Mouse (Mus musculus) adrenal gland, postnatal 10 days (tissue): ENCODE data around the gene Csnk1g2. TPM values are rescaled to one million over a fixed set of nuclear protein-coding genes. Genes with fewer than 3 reads are reported as not detected.
"Not testable (repeated sequence)": the region's sequence is repeated elsewhere in the genome, so short reads cannot be mapped to it uniquely, and the experiment has no call there.

Experiments
- DNase-seq: peaks from one replicate; pipeline ENCODE4 v3.0.0; 2021; ENCODE audit warnings: mixed read lengths
- total RNA-seq, 2 experiments: library from RNA; stranded (reverse); gene quantifications; 2 replicates each; pipeline ENCODE4 v1.2.3; 2021

Csnk1g2 gene
- total RNA-seq, 2 experiments from 2014 or later, result 121 to 131 TPM

DNA sequence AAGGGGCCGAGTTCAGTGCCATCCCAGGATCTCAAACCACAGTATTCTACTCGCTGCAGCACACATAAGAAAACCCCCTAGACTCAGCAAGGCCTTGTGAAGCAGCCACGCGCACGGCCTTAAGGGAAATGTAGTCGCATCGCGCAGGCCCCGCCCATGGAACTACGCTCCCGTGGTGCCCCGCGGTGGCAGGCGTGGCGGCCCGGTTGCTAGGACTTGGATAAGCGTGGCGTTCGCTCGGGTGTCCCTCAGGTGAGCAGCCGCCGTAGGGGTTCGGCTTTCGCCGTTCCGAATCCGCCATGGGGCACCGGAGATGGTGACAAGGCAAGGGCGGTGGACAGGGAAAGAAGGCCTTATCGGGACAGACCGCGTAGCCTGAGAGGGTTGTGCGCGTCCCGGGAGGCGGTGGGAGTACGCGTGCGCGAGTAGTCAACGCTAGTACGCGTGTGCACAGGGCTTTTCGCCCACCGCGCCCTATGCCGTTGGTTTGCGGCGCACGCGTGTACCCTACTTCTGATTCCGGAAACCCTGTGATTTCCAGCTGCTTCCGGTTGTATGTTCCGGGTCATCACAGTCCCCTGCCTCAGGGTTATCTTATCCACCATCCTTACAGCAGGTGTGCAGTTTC lies 19.8 kb upstream of the Csnk1g2 start, which contains the start of the genes Scamp4 and Adat3:
Scamp4 (plus strand) TSS at position 175 of the 628 bp plus-strand sequence.
Adat3 (plus strand) TSS at position 183 of the 628 bp plus-strand sequence.
- DNase-seq, result peak; percentile 96

DNA sequence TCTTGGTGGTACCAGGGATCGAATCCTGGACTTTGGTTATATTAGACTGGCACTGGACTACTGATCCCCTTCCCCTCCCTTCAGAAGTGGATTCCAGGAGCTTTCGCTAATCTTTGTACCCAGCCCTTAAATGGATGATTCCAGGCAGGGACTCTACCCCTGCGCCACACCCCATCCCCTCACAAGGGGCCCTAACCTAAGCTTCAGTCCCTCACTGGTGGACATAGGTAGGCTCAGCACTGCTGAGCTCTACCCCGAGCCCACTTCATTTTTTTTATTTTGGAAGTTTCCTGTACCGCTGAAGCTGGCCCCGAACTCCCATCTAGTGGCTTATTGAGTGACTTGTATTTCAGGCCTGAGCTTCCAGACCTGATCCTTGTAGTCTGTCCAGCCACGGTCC lies 19.3 kb upstream of the Csnk1g2 start:
- DNase-seq, result no peak

DNA sequence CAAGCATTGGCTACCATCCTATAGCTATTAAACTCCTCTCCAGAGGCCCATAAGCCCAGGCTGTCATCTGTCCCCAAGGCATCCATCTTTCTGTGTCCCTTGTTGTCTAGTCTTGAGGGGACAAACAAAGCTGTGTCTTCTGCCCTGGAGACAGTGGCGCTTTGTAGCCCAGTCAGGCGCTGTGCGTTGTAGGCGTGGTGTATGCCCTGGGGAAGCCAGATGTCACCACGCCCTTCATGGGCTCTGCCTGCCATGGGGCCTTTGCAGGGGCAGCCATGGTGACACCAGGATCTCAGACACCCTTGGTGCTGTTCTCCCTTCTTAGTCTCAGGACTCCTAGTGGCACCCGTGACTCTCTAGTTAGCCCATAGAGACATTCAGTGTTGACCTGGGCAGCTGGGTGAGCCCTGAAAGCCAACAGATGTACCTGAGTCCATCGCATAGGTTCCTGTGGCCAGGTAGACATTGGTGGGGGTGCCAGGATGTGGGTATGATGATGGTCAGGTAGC lies 18.6 kb upstream of the Csnk1g2 start:
- DNase-seq, result no peak

DNA sequence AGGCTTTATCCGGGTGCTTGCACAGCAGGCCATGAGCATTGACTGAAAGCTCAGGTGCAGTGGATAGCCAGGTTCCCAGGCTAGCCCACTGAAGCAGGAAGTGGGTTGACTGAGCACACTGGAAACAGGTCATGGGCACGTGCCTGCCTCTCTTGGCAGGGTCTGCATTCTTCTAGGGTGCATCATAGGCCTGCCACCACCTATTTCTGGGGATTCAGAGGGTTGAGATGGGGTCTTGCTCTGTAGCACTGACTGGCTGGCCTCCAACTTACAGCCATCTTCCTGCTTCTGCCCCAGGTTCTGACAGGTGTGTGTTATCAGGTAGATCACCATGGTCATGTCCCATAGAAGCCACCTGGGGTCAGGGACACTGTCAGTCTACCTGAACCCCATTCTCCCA lies 17.6 kb upstream of the Csnk1g2 start:
- no peak for DNase-seq

DNA sequence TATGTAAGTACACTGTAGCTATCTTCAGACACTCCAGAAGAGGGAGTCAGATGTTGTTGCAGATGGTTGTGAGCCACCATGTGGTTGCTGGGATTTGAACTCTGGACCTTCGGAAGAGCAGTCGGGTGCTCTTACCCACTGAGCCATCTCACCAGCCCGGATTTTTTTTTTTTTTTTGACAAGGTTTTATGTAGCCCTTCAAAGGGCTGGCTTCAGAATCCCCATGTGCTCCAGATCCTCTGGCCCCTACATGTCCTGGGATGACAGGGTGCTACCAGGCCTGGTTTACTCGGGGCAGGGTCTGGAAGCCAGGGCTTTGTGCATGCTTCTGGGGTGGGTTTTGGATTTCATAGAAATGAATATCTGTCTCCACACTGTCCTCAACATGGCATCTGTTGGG lies 16.9 kb upstream of the Csnk1g2 start, which contains the start of gene Gm49322:
Gm49322 (plus strand) TSS at position 301 of the 400 bp plus-strand sequence.
- not testable (repeated sequence) for DNase-seq

DNA sequence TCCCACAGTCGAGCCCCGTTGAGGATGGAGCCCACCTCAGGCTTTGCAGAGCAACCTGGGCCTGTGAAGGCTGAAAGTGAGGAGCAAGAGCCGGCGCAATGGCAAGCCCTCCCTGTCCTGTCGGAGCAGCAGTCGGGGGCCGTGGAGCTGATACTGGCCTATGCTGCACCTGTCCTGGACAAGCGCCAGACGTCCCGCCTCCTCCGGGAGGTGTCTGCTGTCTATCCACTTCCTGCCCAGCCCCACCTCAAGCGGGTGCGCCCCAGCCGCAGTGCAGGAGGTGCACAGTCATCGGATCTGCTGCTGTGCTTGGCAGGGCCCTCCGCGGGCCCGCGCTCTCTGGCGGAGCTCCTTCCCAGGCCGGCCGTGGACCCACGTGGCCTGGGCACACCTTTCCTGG lies 16.3 kb upstream of the Csnk1g2 start:
- DNase-seq, result no peak

DNA sequence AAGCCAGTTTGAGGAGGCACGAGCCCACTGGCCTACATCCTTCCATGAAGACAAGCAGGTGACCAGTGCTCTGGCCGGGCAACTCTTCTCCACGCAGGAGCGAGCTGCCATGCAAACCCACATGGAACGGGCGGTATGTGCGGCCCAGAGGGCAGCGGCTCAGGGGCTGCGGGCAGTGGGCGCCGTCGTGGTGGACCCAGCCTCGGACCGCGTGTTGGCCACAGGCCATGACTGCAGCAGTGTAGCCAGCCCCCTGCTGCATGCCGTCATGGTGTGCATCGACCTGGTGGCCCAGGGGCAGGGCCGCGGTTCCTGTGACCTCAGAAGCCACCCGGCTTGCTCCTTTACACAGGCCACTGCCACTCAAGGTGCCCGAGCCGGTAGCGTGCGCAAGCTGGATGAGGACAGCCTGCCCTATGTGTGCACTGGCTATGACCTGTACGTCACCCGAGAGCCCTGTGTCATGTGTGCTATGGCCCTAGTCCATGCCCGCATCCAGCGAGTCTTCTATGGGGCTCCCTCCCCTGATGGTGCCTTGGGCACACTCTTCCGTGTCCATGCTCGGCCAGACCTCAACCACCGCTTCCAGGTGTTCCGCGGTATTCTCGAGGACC lies 15.8 kb upstream of the Csnk1g2 start:
- DNase-seq, result no peak

DNA sequence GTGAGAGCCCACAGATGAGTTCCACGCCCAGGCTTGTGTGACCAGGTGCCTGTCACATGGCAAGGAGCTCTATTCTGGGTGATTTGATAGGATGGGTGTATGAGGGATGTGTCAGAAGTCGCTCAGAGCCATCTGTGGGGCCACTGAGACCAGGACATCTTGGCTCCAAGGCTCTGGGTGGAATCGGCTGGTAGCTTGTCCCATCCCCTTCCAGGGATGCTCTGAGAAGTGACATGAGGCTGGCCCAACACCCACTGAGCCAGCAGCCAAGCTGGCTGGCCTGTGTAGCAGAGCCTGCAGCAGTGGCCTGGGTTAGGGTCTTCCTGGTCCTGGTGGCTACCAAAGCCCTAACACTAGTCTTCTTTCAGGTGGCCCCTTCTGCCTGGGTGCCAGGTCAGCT lies 14.2 kb upstream of the Csnk1g2 start:
- no peak for DNase-seq

DNA sequence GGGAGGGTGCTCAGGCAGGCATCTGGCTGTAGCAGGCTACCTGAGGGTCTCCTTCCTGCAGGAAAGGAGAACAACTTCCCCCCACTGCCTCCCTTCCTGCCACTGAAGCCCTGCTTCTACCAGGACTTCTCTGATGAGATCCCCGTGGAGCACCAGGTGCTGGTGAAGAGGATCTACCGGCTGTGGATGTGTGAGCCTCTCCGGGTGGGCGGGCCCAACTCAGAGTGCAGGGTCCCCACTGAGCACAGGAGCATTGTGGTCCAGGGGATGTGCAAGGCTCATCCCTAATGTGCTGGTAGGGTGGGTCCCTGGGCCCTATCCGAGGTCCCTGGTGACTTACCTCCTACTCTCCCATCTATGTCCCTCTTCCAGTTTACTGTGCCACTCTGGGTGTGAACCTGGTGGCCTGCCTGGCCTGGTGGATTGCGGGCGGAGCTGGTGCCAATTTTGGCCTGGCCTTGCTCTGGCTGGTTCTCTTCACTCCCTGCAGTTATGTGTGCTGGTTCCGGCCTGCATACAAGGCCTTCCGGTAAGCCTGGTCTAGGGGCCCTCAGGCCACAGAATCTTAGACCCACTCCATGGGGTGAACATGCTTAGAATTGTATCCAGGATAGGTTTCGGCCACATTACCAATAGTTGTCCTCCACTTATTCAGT lies 13.2 kb upstream of the Csnk1g2 start:
- no peak for DNase-seq

DNA sequence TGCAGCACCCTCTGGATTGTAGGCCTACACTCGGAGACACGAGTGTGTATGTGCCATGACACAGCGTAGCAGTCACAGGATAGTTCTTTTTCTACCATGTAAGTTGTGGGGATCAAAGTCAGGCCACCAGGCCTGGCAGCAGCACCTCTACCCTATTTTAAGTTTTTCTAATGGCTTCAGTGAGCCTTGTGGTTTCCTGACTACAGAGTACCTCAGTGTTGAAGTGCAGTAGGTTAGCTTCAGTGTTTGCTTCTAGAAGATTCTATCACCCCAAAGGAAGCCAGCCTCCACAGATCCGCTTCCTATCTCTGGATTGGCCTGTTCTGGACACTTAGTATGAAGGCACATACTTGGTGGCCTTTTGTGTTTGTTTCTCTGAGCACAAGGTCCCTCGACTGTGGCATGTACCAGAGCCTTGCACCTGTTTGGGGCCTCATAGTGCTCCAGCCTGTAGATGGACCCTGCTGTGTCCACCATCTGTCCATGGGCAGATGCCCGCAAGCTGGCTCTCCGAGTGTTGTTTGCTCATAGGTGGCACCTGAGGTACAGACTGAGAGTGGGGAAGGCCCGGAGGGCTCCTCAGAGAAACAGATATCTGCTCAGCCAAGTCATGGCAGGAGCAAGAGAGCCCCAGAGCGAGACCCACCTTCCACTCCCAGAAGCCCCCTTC lies 12.4 kb upstream of the Csnk1g2 start:
- DNase-seq, result no peak

DNA sequence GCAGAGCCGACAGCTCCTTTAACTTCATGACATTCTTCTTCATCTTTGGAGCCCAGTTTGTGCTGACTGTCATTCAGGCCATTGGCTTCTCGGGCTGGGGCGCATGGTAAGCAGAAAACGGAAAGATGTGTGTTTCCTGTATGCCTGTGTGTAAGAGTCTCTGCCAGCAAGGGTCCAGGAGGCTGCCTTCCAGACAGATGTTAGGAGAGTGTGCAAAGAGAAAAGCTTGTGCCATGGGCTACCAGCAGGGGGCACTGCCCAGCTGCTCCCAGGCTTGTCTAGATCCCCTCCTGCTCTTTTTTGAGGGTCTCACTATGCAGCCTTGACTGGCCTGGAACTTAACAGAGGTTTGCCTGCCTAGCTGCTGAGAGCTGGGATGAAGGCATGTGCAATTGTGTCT lies 11.6 kb upstream of the Csnk1g2 start:
- DNase-seq, result peak; percentile 71

DNA sequence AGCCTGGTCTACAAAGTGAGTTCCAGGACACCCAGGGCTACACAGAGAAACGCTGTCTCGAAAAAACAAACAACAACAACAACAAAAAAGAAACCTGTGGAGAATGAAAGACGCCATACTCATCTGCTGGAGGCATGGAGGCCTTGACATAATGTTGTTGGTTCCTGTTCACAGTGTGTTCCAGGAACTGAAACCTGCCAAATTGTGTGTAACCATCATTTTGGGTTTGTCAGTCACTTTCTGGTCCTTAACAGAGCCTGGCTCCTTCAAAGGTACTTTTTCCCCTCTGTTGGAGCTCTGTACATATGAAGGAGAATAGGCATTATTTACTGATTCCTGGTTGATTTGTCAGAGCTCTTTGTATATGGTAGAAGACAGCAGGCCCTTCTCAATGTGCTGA lies 10.7 kb upstream of the Csnk1g2 start:
- DNase-seq, result no peak

DNA sequence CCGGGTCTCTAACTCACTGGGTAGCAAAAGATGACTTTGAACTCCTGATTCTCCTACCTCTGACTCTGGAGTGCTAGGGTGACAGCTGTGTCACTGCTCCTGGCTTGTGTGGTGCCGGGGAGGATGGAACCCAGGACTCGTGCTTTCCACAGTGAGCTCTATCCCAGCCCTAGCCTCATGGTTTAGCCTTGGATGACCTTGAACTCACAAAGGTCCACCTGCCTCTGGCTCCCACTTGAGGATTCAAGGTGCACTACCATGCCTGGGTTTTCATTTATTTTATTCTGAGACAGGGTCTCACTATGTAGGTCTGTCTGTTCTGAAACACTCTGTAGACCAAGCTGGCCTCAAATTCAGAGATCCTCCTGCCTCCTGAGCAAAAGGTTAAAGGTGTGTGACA lies 8.8 kb upstream of the Csnk1g2 start:
- DNase-seq, result no peak

DNA sequence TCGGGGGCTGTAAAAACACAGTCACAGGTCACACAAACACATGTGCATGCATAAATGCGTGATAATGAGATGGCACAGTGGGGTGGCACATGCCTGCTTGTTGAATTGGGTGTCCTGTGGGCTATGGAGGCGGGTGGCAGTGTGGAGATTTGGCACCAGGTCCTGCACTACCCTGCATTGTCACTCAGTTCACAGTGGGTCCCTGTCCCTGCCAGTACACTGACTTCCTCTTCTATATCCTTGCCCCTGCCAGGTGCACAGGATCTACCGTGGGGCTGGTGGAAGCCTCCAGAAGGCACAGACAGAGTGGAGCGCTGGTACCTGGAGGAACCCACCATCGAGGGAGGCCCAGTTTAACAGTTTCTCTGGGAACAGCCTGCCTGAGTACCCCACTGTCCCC lies 8.3 kb upstream of the Csnk1g2 start:
- DNase-seq, result no peak

DNA sequence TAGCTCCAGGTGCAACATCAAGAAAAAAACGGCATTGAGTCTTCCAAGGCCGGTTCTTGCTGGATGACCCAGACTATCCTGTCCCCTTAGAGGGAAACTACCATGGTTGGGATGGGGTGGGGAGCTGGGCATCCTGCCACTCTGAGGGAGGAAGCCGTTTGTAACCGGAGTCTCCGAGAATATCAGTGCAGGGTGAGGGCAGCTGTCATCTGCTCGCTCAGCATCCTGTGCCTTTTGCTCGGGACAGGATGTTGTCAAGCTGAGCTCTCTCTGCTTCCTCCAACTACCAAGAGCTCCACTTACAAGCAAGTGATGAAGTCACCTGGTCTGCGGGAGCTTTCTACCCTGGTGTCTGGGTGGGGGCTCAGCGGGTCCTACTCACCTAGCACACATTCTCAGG lies 4.5 kb upstream of the Csnk1g2 start:
- peak; percentile 43 for DNase-seq

DNA sequence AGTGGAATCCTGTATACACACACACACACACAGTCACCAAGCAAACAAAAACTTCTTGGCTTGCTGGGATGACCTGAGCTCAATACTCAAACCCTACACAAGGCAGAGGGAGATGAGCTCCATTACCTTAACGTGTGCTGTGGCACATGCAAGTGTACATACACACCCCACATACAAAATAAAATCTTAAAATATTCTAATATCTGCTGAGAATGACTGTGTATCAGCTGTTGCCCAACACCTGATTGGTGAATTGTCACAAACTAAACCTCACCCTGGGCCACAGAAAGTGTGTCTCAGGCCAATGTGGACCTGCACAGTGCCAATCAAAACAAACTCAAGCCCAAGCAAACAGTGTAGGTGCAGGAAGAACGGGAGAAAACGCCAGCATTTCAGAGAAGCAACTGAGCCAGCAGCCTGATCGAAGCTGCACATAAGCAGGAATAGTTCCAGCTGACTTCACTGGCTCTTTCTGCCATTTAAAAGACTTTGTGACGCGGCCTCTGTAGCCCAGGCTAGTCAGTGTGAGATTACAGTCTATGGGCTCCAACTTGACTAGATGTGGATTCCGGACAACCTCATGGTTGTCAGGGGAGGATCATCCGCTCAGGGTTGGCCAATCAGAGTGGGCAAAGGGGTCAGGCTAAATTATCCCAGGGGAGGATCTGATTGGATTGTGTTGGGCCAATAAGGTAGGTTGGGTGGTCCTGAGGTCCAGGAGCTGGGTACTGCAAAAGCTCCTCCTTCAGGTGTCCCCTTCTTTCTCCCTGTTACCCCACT lies 3.0 kb upstream of the Csnk1g2 start:
- no peak for DNase-seq

DNA sequence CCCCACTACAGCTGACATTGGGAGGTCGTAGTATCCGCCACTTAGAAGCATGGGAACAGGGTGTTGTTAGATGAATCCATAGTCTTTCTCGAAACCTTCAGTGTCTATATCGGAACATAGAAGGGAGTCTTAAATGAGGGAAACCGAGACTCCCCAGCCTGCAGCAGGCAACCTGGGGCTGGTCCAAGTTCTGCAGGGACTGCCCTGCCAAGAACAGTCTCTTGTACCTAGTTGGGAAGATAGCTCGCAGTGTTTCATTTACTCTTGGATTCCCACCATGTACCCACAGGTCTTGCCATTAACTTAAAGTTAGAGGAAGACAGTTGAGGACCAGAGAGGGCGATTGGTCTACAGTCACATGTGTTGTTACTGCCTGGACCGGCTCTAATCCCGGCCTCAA lies 2.3 kb upstream of the Csnk1g2 start:
- DNase-seq, result no peak

DNA sequence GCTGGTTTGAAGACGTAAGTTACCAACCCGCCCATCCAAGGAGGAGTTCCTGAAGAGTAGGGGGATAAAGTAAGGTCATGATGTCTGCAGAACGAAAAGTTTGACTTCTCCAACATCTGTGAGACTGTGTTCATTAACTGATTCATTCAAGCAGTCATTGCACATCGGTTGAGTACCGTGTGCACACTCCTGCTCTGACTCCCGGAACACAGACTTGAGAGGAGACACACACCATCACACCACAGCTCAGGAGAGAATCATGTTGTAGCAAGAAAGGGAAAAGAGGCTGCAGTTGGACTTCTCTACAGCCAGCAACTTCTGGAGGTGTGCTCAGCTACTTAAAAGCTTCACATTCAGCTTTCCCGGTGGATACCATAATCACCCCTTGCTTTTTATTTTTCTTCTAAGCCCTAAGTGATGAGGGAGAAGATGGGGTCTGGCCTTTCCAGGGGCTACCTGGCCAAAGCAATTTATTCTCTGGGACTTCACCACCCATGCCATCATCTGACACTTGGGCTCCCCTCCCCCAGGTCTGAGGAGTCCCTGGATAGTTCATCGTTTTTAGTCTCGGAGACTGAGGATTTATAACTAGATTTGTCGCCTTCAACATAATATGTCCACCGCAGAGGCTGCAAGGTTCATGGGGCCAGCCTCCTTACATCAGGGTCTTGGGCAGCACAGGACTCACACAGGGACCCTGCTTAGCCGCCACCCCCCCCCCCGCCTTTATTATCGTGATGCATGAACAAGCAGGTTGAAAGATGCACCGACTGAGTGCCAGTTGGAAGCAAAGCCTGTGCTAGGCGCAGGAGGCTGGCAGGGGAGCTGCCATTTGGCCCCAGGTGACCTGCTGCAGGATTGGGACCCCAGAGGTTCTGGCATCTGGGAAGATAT lies 1.6 kb upstream of the Csnk1g2 start:
- no peak for DNase-seq

DNA sequence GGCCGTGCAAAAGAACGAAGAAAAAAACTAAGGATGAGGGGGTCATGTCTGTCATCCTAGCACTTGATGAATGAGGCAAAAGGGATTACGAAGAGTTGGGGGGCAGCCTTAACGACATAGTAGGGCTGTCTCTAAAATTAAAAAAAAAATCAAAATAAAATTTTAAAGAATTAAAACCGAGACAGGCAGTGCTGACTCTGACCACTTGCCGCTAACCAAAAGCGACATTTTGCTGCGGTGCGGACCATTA lies 1.0 kb upstream of the Csnk1g2 start:
- DNase-seq, result no peak

DNA sequence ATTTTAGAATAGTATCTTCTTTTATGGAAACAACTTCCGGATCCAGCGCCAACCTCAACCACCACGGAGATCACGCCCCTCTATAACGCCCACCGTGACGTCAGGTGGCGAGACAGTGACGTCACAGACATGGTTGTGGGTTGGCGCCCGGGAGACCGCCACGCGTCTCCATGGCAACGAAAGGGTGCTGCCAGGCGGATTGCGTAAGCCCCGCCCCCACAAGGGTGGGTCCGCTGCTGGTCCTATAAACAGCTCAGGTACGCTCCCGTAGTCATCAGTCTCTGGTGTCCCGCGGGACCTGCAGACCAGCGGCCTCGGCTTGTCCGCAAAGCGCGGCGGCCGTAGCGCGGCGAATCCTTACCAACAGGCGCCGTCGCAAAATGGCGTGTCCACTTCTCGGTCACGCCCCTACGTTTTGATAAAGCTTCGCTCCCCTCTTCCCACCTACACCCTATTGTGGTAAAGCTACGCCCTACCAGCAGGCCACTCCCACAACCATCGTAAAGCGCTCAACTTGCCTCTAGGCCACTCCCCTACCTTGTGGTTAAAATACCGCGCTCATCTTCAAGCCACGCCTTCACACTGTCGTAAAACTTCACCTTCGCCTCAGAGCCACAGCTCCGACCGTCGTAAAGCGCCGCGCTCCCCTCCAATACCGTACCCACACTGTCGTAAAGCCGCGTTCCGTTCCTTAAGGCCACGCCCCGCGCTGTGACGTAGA lies 538 bp upstream of the Csnk1g2 start:
- DNase-seq, result peak; percentile 99
